Mouse (Mus musculus): ENCODE results near the gene 2410004P03Rik. TPM values are rescaled to one million over a fixed set of nuclear protein-coding genes. Genes with fewer than 3 reads are reported as not detected.

The 2410004P03Rik gene
- total RNA-seq (2014; rRNA removed) (7.5 and 8.6 TPM in 2 replicates), polyA plus RNA-seq (2015; fragmentation: Nextera tagmentation; extraction: Ambion mirVana) (7.8 and 10.4 TPM in 2 replicates)

DNA sequence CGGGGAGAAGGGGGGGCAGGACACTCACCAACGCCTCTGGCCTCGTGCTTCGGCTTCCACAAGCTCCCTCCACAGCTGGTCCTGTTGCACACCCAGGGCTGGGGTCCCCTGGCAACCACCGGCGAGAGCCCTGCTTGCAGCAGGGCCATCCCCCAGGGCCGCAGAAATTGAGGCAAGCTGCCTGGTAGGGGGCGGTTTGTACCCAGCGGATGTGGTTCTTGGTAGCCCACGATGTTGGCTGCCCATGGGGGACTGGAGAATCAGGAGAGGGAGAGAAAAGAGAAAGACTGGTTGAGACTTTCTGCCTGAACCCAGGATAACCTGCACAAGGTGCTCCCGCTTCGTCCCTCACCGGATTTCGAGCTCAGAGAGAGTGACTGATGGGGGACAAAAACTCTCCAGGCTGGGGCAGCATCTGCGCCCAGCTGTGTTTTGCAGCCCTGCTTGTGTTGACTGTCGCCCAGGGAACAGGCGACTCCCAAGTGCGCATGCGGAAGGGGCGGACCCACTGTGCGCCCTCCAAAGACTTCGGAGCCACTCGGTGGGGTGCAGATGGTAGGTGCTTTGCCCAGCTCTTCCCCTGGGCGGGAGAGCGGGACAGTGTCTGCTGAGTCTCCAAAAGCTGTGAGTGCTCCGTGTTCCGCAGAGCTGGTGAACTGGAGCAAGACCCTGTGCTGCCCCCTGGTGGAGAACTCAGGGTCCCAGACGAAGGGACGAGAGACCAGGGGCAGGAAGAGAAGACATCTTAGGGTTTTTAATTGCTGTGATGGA, at the start of gene 2410004P03Rik:
TSS of gene 2410004P03Rik (minus strand) at position 628 of the 771 bp plus-strand sequence.
- peak within 1 kb of the TSS; percentile 30 for H3K4me3 ChIP-seq (ENCODE audit: low read length)
- no peaks in the 10 kb centered on the region for H3K27me3 ChIP-seq (ENCODE audit: insufficient read depth, low read length)
- peak; percentile 78 for ATAC-seq
- H3K9ac ChIP-seq (replicated peaks; ENCODE audit: low read length), result peak within 1 kb of the TSS; percentile 28; the same call in 1 of the 2 replicates
- no peaks in the 10 kb centered on the region for H3K4me1 ChIP-seq (ENCODE audit: insufficient read depth, low read length)
- H3K4me2 ChIP-seq (ENCODE audit: low read depth, low read length), result peak within 1 kb of the TSS; percentile 58
- peak; percentile 74 for DNase-seq (ENCODE audit: low spot score)
- 5% methylated on average over 29 of the region's 29 CpGs for WGBS
- H3K36me3 ChIP-seq (ENCODE audit: insufficient read depth, low read length), result no peaks in the 10 kb centered on the region
- TF ChIP-seq CTCF (IDR thresholded peaks at IDR 0.05; ENCODE audit: low read depth), result peak; percentile 90
- H3K27ac ChIP-seq, result no peak within 1 kb of the TSS
- no peaks in the 10 kb centered on the region for H3K9me3 ChIP-seq (ENCODE audit: low read length)

DNA sequence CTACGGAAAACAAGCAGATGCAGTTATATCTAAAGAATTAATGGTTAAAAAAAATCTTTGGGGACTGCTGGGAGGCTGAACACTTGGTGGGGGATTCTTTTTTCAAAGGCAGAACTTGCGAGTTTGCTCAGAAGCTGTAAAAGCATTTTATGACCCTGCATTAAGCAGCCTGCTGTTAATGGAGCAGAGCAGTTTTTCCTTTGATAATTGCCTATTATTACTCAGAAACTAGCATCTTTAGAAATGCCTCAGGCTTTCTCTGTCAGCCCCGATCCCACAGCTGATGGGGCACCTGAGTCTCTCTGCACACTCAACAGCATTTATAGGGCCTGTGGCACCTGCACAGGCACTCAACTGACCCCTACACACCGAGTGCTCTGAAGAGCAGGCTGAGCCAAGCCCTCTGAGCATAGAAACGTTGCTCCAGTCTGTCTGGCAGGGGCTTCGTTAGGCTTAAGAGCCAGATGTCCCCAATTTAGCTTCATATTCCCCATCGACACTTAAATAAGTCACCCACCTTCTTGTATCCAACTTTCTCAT, 49.7 kb upstream of the 2410004P03Rik start:
- no peak overlapping the region for H3K27ac ChIP-seq
- WGBS, result 42% methylated on average over 7 of the region's 7 CpGs
- no peaks in the 10 kb centered on the region for H3K4me1 ChIP-seq (ENCODE audit: insufficient read depth, low read length)
- no peak for DNase-seq (ENCODE audit: low spot score)
- no peak for ATAC-seq
- H3K36me3 ChIP-seq (ENCODE audit: insufficient read depth, low read length), result no peaks in the 10 kb centered on the region
- no peak overlapping the region for H3K4me3 ChIP-seq (ENCODE audit: low read length)
- TF ChIP-seq CTCF (IDR thresholded peaks at IDR 0.05; ENCODE audit: low read depth), result no peak
- no peaks in the 10 kb centered on the region for H3K27me3 ChIP-seq (ENCODE audit: insufficient read depth, low read length)
- H3K9ac ChIP-seq (replicated peaks; ENCODE audit: low read length), result no peak overlapping the region
- H3K4me2 ChIP-seq (ENCODE audit: low read depth, low read length), result no peak overlapping the region
- H3K9me3 ChIP-seq (ENCODE audit: low read length), result no peaks in the 10 kb centered on the region

DNA sequence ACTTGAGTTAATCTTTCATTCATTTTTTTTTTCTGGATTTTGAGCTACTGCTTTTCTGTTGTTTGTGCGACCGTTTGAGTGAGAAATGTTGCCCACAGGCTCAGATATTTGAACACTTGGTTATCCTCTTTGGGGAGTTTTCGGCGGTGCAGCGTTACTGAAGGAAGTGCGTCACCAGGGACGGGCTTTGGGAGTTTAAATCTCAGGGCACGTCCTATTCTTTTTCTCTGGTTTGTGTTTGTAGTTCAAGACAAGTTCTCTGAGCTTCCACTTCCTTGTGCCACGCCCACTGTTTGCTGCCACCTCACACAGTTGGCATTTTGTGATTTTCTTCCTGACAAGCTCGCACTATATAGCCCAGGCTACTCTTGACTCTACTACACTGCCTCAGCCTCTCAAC, 47.0 kb upstream of the 2410004P03Rik start:
- no peak overlapping the region for H3K9ac ChIP-seq (replicated peaks; ENCODE audit: low read length)
- WGBS, result 82% methylated on average over 10 of the region's 10 CpGs
- no peak overlapping the region for H3K4me2 ChIP-seq (ENCODE audit: low read depth, low read length)
- H3K36me3 ChIP-seq (ENCODE audit: insufficient read depth, low read length), result no peaks in the 10 kb centered on the region
- no peak overlapping the region for H3K27ac ChIP-seq
- H3K4me3 ChIP-seq (ENCODE audit: low read length), result no peak overlapping the region
- ATAC-seq (no peak), DNase-seq (ENCODE audit: low spot score) (no peak)
- TF ChIP-seq CTCF (IDR thresholded peaks at IDR 0.05; ENCODE audit: low read depth), result no peak
- no peaks in the 10 kb centered on the region for H3K9me3 ChIP-seq (ENCODE audit: low read length)
- no peaks in the 10 kb centered on the region for H3K4me1 ChIP-seq (ENCODE audit: insufficient read depth, low read length)
- no peaks in the 10 kb centered on the region for H3K27me3 ChIP-seq (ENCODE audit: insufficient read depth, low read length)

DNA sequence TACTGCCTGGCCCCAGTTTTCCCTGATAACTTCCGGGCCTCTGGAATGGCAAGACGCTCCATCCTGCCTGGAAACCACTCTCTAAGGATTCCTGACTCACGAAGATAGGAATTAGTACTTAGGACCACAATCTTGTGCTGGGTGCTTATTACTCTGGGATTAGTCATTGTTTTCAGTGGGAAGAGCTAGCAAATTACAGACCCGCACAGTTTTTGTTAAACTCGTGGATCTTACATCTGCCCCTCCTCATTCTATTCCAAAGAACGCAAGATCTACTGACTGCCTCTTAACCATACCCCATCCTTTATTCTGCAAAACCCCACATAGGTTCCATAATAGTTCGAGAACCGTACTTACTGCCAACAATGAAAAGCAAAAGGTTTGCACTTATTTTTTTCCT, 45.6 kb upstream of the 2410004P03Rik start:
- Histone ChIP-seq H3K4me1 (ENCODE audit: insufficient read depth, low read length) (no peaks in the 10 kb centered on the region), H3K36me3 (ENCODE audit: insufficient read depth, low read length) (no peaks in the 10 kb centered on the region), H3K4me3 (ENCODE audit: low read length) (no peak overlapping the region), H3K27me3 (ENCODE audit: insufficient read depth, low read length) (no peaks in the 10 kb centered on the region; the same call in 1 of the 2 replicates), H3K27ac (no peak overlapping the region), H3K4me2 (ENCODE audit: low read depth, low read length) (no peak overlapping the region), H3K9me3 (ENCODE audit: low read length) (no peaks in the 10 kb centered on the region), H3K9ac (replicated peaks; ENCODE audit: low read length) (no peak overlapping the region)
- no peak for DNase-seq (ENCODE audit: low spot score)
- no peak for TF ChIP-seq CTCF (IDR thresholded peaks at IDR 0.05; ENCODE audit: low read depth)
- 78% methylated on average over 8 of the region's 8 CpGs for WGBS
- ATAC-seq, result no peak

DNA sequence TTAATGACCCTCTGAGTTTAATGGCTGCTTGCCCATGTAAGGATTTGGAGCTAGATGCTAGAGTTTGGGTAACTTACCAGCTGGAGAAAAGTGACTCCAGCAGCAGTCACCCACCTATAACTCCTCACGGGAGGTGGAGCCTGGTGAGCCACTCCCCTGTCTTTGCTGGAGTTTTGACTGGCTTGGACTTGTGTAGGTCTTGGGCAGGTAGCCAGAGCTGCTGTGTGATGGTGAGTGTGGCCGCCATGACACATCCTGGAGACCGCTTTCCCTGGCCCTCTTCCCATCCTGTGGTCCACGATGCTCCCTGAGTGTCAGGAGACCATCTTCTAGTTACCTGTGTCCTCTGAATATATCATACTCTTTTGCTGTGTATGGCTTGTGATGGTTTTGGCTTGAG, 44.2 kb upstream of the 2410004P03Rik start:
- no peak overlapping the region for H3K9ac ChIP-seq (replicated peaks; ENCODE audit: low read length)
- DNase-seq (ENCODE audit: low spot score) (no peak), ATAC-seq (no peak)
- WGBS, result 88% methylated on average over 4 of the region's 4 CpGs
- H3K9me3 ChIP-seq (ENCODE audit: low read length), result no peaks in the 10 kb centered on the region
- H3K36me3 ChIP-seq (ENCODE audit: insufficient read depth, low read length), result no peaks in the 10 kb centered on the region
- H3K27ac ChIP-seq, result no peak overlapping the region
- no peak overlapping the region for H3K4me2 ChIP-seq (ENCODE audit: low read depth, low read length)
- H3K4me1 ChIP-seq (ENCODE audit: insufficient read depth, low read length), result no peaks in the 10 kb centered on the region
- H3K27me3 ChIP-seq (ENCODE audit: insufficient read depth, low read length), result no peaks in the 10 kb centered on the region; the same call in 1 of the 2 replicates
- no peak for TF ChIP-seq CTCF (IDR thresholded peaks at IDR 0.05; ENCODE audit: low read depth)
- no peak overlapping the region for H3K4me3 ChIP-seq (ENCODE audit: low read length)

DNA sequence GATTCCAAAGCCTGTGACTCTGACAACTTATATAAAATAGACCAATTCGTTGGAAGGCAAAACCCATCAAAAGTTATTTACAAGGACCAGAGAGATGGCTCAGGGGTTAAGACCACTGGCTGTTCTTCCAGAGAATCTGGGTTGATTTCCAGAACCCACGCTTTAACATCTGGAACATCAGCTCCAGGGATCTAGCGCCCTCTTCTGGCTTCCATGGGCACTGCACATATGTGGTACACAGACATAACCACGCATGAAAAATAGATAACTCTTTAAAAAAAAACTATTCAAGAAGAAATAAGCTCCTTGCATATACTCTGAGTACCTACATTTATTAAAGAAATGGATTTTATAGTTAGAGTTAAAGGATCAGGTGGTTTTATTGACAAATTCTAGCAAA, 43.2 kb upstream of the 2410004P03Rik start:
- H3K4me2 ChIP-seq (ENCODE audit: low read depth, low read length), result no peak overlapping the region
- H3K9ac ChIP-seq (replicated peaks; ENCODE audit: low read length), result no peak overlapping the region
- no peaks in the 10 kb centered on the region for H3K9me3 ChIP-seq (ENCODE audit: low read length)
- no peak overlapping the region for H3K4me3 ChIP-seq (ENCODE audit: low read length)
- H3K36me3 ChIP-seq (ENCODE audit: insufficient read depth, low read length), result no peaks in the 10 kb centered on the region
- ATAC-seq (no peak), DNase-seq (ENCODE audit: low spot score) (no peak)
- no peak overlapping the region for H3K27ac ChIP-seq
- WGBS, result 55% methylated on average over 4 of the region's 4 CpGs
- H3K27me3 ChIP-seq (ENCODE audit: insufficient read depth, low read length), result no peaks in the 10 kb centered on the region; the same call in 1 of the 2 replicates
- peak; percentile 49 for TF ChIP-seq CTCF (IDR thresholded peaks at IDR 0.05; ENCODE audit: low read depth)
- no peaks in the 10 kb centered on the region for H3K4me1 ChIP-seq (ENCODE audit: insufficient read depth, low read length)

DNA sequence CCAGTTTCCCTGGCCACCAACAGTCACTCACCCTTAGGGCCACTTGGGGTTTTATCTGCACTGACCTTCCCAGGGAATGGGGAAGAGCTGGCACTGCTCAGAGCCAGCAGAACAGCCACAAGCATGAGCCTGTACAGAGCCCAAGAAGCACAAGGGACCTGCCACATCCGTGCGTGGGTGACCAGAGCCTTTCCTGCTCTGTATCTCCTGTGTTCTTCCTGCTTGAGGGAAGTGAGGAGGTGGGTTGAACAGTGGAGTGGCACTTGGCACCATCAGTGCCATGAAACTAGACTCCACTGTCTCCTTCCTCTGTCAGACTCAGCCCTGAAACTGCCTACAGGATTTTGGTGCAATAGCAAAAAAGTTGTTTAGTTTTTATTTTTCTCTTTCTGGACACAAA, 41.1 kb upstream of the 2410004P03Rik start:
- ATAC-seq (no peak), DNase-seq (ENCODE audit: low spot score) (no peak)
- Histone ChIP-seq H3K4me2 (ENCODE audit: low read depth, low read length) (no peak overlapping the region), H3K27ac (no peak overlapping the region), H3K36me3 (ENCODE audit: insufficient read depth, low read length) (no peaks in the 10 kb centered on the region), H3K4me1 (ENCODE audit: insufficient read depth, low read length) (no peaks in the 10 kb centered on the region), H3K9me3 (ENCODE audit: low read length) (no peaks in the 10 kb centered on the region), H3K4me3 (ENCODE audit: low read length) (no peak overlapping the region), H3K9ac (replicated peaks; ENCODE audit: low read length) (no peak overlapping the region), H3K27me3 (ENCODE audit: insufficient read depth, low read length) (no peaks in the 10 kb centered on the region; the same call in 1 of the 2 replicates)
- TF ChIP-seq CTCF (IDR thresholded peaks at IDR 0.05; ENCODE audit: low read depth), result no peak
- 76% methylated on average over 2 of the region's 2 CpGs for WGBS
